Mouse (Mus musculus) kidney, adult 18-20 months (tissue): Measurements from ENCODE around the gene Mettl8.

Experiments used
- DNase-seq: peaks from one replicate; pipeline ENCODE4 v3.0.0; 2021

Mettl8 gene

DNA sequence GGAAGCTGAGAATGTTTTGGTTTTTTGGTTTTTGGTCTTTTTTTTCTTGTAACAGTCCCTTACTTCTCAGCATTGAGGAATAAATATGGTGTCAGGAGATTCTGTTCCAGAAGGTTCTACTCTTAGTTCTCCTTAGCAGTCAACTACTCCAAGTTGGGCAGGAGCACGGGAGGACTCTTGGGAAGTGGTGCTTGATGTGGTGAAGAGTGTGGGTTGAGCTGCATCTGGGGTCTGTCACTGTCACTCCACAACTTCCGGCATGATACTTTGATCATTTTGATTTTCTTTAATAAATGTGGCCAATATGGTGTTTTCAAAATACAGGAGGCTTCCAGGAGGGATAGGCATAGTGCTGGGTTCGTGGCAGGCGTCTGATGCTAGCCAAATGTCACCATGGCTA, 22.4 kb downstream of the Mettl8 start:
- no peak for DNase-seq

DNA sequence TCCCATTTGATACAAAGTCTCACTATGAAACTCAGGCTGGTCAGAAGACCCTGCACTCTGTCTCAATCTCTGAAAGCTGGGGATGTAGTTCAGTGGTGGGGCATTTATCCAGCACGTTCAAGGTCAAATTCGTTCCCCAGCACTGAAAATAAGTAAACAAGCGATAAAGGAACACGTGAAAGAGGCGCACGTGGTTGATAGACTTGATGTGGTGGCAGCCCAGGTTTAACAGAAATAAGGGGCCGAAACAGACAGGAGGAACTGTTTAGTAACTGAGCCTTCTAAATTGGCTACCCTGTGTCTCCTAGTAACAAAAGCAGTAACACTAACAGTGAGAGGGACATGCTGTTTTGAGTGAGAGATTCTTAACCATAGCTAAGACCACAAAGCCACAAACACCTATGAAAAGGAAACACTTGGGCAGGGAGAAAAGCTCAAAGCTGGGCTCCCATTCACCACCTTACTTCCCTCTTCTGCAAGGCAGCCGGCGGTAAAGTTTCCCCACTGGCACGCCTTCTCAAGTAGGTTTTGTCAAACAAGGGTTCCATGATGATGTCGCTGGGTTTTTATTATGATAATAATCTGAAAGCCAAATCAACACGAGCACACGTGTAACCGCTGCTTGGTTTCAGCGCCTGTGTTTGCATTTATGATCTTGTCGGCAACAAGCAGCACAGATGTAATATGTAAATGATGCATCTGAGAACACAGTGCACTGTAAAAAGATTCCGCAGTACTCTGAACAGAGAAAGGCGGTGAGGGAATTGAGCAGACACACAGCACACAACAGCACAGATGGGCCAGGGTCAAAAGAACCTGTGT, 23.2 kb downstream of the Mettl8 start:
- DNase-seq = no peak

DNA sequence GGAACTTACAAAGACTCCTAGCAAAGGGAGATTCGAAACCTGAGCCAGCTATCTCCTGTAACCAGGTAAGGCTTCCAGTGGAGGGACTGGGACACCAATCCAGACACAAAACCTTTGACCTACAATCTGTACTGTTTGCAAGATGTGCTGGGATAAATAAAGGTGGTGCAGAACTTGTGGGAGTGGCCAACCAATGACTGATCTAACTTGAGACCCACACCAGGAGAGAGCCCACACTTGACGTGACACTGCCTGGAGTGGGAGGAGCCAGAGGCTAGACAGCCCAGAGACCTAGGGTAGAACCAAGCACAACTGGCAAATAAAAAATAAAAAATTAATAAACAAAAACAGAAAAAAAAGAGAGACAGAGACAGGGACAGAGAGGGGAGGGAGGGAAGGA, 24.7 kb downstream of the Mettl8 start:
- no peak for DNase-seq

DNA sequence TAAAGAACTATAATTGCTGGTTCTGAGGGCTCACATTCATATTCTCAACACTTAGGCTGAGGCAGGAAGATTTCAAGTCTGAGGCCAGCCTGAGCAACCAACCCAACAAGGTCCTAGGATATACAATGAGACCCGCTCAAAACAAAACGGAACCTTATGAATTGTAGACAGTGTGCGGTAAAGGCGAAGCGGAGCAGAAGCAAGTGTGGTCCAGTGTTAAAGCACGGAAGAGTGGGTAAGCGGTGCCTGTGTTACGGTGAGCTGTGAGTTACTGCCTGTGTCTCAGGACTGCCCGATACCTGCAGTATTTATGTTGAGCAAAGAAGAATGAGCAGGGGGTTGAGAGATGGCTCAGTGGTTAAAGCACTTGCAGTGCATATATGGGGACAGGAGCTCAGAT, 27.8 kb downstream of the Mettl8 start:
- no peak for DNase-seq

DNA sequence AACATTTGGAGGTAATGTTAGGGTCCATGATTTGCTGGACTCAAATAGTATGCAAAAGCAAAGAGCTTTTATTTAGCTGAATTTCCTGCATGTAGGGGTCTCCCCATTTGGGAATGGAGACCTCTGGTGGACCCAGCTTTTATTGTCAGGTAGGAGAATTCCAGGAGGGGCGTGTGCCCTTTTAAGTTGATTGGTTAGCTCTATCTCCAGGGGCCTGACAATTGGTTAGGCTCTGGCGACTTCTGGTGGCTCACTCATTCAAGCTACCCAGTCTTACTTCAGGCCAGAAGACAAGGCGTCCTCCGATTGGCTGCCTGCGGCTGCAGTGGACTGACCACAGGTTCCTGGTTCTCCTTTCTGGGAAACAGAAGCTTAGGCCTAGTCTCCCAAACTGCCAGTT, 28.6 kb downstream of the Mettl8 start:
- DNase-seq = no peak

DNA sequence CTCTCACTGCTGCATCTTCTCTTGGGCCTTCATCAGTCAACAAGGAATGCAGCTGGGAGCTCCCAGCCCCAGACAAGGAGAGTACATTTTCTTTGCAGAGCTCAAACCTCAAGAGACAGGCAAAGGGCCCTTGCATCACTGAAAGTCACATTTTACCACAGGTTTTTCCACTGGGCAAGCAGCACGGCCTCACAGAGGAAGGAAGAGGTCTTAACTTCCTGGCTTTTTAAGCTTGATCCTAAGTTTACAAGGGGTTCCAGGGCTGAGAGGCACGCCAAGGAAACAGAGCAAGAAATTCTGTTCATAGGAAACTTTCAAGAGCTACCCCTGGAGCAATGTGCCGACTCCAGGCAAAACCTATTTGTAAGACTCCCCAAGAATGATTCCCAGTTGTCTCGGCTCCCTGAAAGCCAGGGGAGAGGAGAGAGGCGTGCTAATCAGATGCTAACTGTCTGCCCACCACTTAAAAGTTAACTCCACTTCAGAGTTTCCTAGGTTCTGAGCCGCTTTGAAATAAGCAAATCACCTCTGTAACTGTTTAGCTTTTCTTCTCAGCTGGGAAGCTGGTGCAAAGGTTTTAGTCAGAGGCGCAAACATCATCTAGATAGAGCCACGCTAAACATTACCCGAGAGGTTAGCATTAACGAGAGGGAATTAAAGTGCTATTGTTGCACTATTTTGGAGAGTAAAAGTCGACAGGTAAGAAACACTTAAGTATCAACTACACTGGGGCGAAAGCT, 29.6 kb downstream of the Mettl8 start:
- peak; percentile 38 for DNase-seq

DNA sequence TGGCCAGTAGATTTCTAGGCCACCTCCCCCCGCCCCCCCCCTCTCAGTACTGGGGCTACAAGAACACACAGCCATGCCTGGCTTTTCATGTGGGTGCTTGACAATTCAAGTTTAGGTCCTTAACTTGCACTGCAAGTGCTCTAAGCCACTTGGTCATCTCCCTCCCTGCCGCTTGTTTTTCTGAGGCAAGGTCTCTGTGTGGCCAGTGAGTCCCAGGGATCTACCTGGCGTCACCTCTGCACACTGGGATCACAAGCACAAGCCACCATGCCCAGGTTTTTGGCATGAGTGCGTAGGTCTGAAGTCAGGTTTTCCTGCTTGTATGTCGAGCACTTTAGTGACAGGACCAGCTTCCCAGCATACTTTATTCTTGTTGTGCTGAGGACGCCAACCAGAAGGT, 31.4 kb downstream of the Mettl8 start:
- DNase-seq = no peak

DNA sequence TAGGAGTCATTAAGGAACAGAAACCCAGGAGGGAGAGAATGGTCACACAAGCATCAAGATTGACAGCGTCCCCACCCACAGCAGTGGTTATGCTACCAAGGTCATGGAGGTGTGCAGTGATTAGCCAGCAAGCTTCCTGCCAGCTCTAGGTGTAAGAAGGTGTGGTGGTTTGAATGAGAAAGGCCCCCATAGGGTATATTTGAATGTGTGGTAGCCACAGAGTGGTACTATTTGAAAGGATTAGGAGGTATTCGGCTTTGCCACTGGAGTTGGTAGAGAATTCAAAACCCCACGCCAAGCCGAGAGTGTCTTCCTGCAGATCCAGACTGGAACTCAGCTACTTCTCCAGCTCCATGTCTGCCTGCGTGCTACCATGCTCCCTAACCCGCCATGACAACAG, 32.4 kb downstream of the Mettl8 start:
- DNase-seq = no peak

DNA sequence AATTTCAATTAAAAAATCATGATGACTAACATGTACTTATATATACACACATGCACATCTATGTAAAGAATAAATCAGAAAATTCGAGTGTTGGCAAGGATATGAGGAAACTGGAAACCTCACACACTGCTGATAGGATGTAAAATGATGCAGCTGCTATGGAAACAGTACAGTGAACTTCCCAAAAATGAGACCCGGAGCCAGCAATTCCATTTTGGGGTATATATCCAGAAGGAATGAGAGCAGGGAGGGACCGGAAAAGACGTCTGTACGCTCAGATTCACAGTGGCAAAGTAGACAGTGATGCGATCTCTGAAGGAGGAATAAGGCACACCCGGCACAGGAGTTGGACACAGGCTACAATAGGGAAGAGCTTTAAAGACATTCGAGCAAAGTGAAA, 34.7 kb downstream of the Mettl8 start:
- no peak for DNase-seq

DNA sequence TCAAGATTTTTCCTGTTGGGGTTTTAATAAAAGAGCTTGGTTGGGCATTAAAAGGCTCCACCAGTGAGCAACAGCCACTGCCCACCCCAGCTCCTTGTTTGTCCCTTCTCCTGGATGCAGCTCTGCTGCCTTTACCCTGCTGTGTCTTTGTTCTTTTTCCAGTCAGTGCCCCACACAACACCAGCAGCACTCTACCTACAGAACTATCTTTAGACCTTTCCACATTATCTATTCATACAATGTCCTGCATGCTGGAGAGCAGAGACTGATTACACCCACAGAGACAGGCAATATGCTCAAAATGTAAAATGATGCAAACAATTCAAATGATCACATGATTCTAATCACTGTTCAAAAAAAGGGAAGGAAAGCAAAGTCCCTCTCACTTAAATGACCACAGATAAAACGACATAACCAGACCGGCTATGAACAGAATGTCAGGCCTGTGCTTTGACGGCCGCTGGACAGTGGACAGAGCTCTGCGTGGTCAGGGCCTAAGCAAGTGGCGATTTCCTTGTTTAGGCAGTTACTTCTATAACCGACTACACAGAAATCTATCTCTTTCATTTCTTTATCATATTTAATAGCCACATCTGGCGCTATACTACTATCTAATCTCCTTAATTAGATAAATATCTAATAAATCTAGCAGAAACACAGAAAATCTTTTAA, 35.5 kb downstream of the Mettl8 start:
- DNase-seq = no peak

DNA sequence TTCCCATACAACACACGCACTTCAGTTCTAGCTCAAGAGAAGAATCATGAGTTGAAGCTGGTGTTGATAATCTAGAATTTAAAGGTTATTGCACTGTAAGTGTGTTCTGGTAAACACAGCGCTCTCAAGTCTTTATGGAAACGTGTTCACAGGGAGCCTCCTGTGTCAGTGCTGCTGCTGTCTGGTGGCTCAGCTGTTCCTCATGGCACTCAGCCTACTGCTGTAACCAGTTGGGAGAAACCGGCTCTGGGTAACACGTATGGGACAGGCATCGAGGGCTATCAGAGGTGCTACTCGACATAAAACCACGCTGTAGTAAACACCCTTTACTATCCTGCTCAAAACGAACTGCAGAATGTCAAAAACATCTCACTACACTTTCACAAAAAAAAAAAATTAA, 36.1 kb downstream of the Mettl8 start:
- no peak for DNase-seq

DNA sequence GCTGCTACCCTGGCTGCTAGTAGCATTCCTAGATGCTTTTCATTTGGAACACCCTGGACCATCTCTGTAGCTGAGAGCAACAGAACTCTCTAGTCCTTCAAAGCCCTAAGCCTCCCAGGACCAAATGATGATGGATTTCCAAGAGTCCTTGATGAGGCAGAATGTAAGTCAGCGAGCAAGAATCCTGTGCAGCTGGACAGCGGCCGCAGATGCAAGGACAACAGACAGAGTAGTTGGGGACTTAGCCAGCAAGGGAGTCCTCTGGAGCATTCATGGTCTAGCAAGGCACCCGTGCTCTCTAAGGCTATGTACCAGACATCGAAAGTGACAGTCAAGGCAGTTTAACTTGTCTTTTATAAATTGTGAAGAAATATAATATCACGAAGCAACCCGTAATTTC, 41.9 kb downstream of the Mettl8 start:
- DNase-seq = no peak

DNA sequence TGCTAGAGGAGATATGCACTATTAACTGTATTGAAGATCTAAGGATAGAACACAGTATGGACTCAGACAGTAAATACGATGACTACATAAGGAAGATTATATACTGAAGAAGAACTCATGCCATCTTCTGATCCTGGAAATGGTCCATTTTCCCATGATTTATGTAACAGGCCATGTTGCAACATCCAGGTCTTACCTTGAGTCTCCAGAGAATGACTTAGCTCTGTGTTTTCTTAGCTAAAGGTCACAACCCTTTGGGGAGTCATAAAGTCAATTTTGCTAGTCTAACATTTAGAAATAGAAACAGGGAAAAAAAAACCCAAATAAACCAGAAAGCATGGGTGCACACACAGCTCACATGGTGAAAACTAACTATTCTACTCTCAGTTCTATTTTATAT, 43.6 kb downstream of the Mettl8 start:
- no peak for DNase-seq

DNA sequence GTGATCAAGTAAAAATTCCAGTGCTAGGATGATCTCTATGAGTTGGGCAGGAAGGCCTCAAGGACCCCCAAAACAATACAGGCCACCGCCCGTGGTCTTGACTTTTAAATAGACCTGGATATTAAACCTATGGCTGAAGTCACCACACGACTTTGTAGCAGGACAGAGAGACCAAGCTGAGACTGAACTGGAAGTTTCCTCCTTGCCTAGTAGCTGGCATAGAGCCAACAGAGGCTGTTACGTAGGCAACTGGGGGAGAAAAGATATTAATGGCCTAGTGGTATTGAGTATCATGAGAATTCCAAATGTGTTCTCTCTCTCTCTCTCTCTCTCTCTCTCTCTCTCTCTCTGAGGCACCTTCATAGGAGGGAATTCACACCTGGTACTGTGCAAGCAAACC, 51.0 kb downstream of the Mettl8 start:
- no peak for DNase-seq

DNA sequence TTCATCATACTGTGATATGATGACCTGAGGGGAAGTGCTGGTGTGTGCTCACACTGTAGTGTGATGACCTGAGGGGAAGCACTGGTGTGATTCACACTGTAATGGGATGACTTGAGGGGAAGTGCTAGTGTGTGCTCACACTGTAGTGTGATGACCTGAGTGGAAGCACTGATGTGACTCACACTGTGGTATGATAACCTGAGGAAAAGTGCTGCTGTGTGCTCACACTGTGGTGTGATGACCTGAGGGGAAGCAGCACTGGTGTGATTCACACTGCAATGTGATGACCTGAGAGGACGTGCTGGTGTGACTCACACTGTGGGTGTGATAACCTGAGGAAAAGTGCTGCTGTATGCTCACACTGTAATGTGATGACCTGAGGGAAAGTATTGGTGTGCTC, 52.9 kb downstream of the Mettl8 start:
- no peak for DNase-seq

DNA sequence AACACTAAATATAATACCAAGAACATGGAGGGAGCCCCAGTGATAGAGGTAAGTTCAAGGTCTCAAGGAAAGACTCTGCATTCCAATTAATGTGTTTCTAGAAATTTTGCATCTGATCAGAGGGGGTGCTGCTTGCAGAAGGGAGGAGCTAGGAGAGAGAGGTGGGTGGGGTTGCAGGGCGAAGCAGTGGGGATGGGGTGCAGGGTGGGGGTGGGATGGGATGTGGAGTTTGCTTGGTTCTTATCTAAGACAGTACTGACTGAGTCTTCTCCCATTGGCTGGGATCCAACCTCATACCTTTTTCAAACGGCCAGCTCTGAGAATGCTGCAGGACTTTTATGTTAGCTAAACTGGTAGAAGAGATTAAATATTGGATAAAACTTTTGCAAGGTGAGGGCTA, 56.6 kb downstream of the Mettl8 start:
- no peak for DNase-seq

DNA sequence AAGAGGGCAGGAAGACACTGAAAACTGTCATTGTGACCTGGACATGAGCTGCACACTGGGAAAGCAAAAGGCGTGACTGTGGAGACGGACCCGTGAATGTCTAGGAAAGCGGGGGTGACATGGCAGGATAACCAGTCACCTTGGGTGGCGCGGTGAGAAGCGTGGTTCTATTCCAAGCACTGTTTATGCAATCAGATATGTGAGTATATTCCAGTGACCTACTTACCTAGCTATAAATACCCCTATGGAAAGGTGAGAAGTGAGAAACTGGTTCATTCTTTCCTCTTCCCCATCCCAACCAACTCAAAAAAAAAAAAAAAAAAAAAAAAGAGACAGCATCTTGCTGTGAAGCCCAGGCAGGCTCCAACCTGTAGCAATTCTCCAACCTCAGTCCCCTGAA, 58.9 kb downstream of the Mettl8 start:
- DNase-seq = no peak

DNA sequence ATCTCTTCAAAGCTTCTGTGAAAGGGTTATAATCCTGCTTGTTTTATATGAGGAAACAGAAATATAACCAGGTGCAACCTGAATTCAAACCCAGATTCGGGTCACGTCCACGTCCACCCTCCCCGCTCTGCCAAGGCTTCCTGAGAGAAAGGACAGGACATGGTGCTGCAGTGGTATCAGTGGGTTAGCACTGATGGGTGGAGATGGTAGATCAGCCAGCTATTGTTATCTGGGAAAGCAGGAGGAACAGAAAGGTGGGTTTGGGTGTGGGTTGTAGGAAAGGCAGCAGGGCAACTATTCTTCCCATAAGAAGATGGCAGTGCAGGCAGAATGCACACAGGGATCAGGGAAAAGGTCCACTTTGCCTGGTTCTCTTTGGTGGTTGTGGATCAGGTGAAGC, 59.5 kb downstream of the Mettl8 start:
- DNase-seq = no peak

DNA sequence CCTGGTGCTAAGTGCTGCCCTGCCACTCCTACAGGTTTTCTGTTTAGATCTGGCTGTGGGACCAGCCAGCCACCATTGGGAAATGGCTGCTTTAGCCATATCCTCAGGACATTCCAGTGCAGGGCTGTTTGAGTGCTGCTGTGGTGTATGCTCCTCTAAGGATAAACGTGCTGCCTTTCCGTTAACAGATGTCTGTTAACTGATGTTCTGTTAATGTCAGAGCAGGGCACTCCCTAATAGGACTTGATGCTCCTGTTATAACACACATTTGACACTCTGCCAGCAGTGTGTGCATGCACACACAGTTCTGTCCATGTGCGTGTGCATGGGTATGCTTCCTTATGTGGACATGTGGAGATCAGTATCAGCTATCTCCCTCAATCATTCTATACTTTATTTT, 61.6 kb downstream of the Mettl8 start:
- DNase-seq = no peak

DNA sequence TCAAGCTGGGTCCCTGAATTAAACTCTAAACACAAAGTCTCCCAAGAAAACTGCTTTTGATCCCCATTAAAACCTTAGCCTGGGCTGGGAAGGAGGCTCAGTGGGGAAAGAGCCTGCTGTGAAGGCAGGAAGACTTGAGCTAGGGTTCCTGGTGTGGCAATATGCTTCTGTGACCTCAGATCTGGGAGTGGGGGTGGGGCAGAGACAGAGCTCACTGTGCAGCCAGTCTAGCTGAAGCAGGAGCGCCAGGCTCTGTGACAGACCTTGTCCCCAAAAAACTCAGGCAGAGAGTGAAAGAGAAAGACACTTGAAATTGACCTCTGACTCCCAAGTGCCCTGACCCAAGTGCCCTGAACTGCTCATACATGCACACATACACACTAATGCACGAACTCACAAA, 62.7 kb downstream of the Mettl8 start:
- DNase-seq = no peak

DNA sequence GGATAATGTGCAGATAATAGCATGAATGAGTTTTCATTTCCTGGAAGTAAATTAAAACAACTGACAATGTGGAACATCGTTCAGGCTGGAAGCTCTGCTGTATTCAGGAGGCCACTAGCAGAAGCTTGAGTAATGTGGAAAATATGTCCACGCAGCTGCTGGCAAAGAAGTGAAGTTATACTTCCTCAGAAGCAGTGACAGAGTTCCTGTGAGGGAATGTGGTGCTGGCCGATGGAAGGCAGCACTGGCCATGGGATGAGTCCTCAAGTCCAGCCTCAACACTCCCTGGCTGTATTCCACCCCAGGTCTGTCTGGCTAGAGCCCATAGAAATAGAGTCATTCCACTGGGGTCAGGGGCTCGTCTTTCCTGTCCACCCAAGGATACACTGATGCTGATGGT, 65.2 kb downstream of the Mettl8 start:
- DNase-seq = no peak

DNA sequence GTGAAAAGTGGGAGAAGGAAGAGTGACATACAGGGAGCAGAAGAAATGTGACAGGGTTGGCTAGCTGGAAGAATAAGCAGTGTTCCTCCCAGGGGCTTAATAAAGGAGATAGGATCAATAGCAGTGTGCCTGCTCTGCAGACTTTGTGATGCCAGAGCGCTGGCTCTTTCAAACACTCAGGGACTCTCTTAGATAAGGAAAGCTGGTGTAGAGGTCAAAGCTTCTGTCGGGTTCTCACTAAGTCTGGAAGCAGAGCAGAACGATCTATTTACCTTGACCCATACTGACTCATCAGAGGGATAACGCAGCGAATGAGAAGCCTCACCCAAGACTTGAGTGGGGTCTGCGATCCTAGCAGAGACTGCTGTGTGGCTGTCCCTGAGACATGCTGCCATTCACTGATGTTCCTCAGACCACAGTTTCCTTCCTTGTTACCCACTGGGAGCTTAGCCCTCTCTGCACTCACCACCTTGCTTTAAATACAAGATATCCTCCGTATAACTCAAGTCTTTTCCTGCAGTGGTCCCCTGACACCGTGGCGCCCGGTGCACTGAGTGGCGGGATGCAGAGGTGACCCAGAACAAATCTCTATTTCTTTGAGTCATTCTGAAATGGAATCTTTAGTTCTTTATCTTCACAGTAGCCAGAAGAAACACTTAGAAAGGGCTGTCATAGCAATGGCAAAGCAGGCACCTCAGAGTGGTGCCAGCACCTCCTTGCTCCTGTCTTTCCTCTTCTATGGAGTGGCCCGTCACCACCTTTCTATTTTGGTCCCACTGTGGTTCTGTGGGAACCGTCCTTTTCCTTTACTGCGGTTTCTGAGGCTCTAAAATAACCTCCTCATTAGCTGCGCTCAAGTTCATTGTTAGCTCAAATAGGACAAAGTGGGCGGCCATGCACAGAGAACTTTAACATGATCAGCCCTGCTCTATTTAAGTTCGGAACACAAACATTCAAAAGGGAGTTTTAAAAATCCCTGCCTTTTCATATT, 65.9 kb downstream of the Mettl8 start:
- DNase-seq = no peak

DNA sequence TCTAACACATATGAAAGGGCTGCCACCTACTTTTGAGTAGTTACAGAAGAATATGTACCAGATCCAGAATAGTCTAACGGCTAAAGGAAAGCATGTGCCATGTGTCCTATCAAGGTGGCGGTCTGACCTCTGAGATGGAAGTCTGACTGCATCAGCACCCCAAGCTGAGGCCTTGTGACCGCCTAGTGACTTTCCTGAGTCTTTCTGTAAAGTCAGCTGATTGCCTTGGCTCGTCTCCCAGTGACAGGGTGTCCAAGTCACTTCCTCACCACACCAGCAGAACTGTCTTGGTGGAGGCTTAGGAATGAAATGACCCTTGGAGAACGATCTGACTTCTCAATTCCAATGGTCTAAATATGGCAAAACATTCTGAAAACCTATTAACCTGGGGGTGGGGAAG, 77.1 kb downstream of the Mettl8 start:
- peak; percentile 81 for DNase-seq
